ENCODE assay signal across 8 mouse cellular contexts in genomic region chr3:144531023-144531422, GRCm38 (mm10). TPM values are rescaled to one million over a fixed set of nuclear protein-coding genes. Genes with fewer than 3 reads are reported as not detected.
DNase-seq lines count a peak whose midpoint lies in the region; ATAC-seq and TF ChIP-seq lines count a peak whose summit lies in the region.
"Had no signal": no experiment of that assay in that cellular context is flagged by ENCODE, and none has a peak within 500 bp of the region (broad histone marks: within the 10 kb centered on the region; RNA-seq: fewer than 3 reads in every experiment).

No protein-coding gene starts in this region.

- no peaks in the 10 kb centered on the region for H3K9me3 ChIP-seq in limb, embryonic 14.5 days (ENCODE audit: control insufficient read depth, low read length)

- H3K27ac ChIP-seq in left cerebral cortex, adult 2 months, result no peak overlapping the region
- H3K27ac ChIP-seq in limb, embryonic 14.5 days (replicated peaks; ENCODE audit: low read depth, low read length), result peak overlapping the region; percentile 78

- H3K4me3 ChIP-seq in left cerebral cortex, adult 2 months, result no peak overlapping the region
- no peak overlapping the region for H3K4me3 ChIP-seq in limb, embryonic 14.5 days (replicated peaks; ENCODE audit: low read length)
- H3K4me3 ChIP-seq: myocyte had no signal

- no peak for DNase-seq in left cerebral cortex, adult 2 months (ENCODE audit: extremely low spot score in 1 of 2, low spot score in 2 of 2)
- no peak for DNase-seq in left cerebral cortex, adult 8-10 months (ENCODE audit: low spot score in 2 of 2)
- DNase-seq in MN1 (ENCODE audit: low spot score), result peak; percentile 21
- peak; percentile 57 to 73 for DNase-seq in cerebellum, postnatal 14 days
- no peak for DNase-seq in limb, embryonic 14.5 days (ENCODE audit: low spot score)
- DNase-seq in embryo, embryonic 10 days (ENCODE audit: low spot score), result no peak
- no peak for DNase-seq in embryo, embryonic 10.5 days (ENCODE audit: low spot score)

- TF ChIP-seq POLR2A in limb, embryonic 14.5 days (IDR thresholded peaks at IDR 0.05; ENCODE audit: borderline replicate concordance, extremely low read depth, insufficient read depth, insufficient read length), result no peak

- peak; percentile 49 for TF ChIP-seq CTCF in left cerebral cortex, adult 2 months (IDR thresholded peaks at IDR 0.05)

- peak overlapping the region; percentile 33; the same call in 1 of the 2 replicates for H3K4me2 ChIP-seq in limb, embryonic 14.5 days (replicated peaks; ENCODE audit: low read depth, low read length, severe bottlenecking)

- ATAC-seq in limb, embryonic 14.5 days (ENCODE audit: low FRiP score, low read depth), result 0 out of 2 replicates have a peak, but pooled peaks have one; percentile 13

- peaks cover 32% of the 10 kb centered on the region for H3K4me1 ChIP-seq in limb, embryonic 14.5 days (ENCODE audit: control insufficient read depth, insufficient read depth, low read length)

- H3K36me3 ChIP-seq in limb, embryonic 14.5 days (ENCODE audit: control insufficient read depth, insufficient read depth, low read length), result no peaks in the 10 kb centered on the region

- H3K27me3 ChIP-seq in limb, embryonic 14.5 days (ENCODE audit: control insufficient read depth, insufficient read depth, low read length), result no peaks in the 10 kb centered on the region

- H3K9ac ChIP-seq in limb, embryonic 14.5 days (ENCODE audit: low read depth, low read length, severe bottlenecking), result no peak overlapping the region

- 33% methylated on average over 5 of the region's 5 CpGs for WGBS in limb, embryonic 14.5 days

- intact Hi-C loops in left cerebral cortex, adult 2 months (cut with DNase I), result loop anchor here (2.0 kb wide), 1 partner anchor 86 kb away; no protein-coding TSS in a partner anchor

RNA-seq across cellular contexts. Expression of gene Hs2st1, which starts 39.0 kb away (rescaled TPM):
- total RNA-seq in left cerebral cortex, adult 2 months (2021), result 10 to 100 TPM; 47.2 to 50.7 TPM
- 10 to 100 TPM; 42.0 to 51.7 (median 48.7) TPM for total RNA-seq in left cerebral cortex, adult 8-10 months (2022)
- 20.2 and 20.6 TPM in 2 replicates for polyA plus RNA-seq in limb, embryonic 14.5 days (2012; rRNA removed)
- polyA plus RNA-seq in limb, embryonic 14.5 days (2014; fragmentation: Nextera tagmentation; extraction: Ambion mirVana), result 15.8 and 17.9 TPM in 2 replicates

RNA-seq across cellular contexts. Expression of gene Selenof, which starts 39.1 kb away (rescaled TPM):
- total RNA-seq in left cerebral cortex, adult 2 months (2021), result 100 to 1,000 TPM; 204 to 206 TPM
- total RNA-seq in left cerebral cortex, adult 8-10 months (2022), result 100 to 1,000 TPM; 210 to 244 (median 232) TPM
- polyA plus RNA-seq in limb, embryonic 14.5 days (2012; rRNA removed), result 354 and 424 TPM in 2 replicates
- polyA plus RNA-seq in limb, embryonic 14.5 days (2014; fragmentation: Nextera tagmentation; extraction: Ambion mirVana), result 532 and 555 TPM in 2 replicates

Comparison
In these comparisons a context has a peak if more than half of its experiments do, and no peak if none do; other contexts are left out.
1. DNase-seq: peak in MN1 (single experiment) and cerebellum, postnatal 14 days (2 of 2); none in left cerebral cortex, adult 2 months (0 of 2), left cerebral cortex, adult 8-10 months (0 of 2), limb, embryonic 14.5 days (single experiment), embryo, embryonic 10 days (single experiment) and embryo, embryonic 10.5 days (single experiment).